Mouse (Mus musculus) gonadal fat pad, adult 2 months (tissue): ENCODE results near the gene Sgk1. TPM values are rescaled to one million over a fixed set of nuclear protein-coding genes. Genes with fewer than 3 reads are reported as not detected.

Experiments used
- DNase-seq: peaks from one replicate; pipeline ENCODE4 v3.0.0-alpha.2; 2012; ENCODE audit warnings: low read depth
- polyA plus RNA-seq: library from polyadenylated mRNA; depleted of rRNA; stranded (reverse); fragments of >200 nt; gene quantifications from 2 replicates; pipeline ENCODE4 v1.2.3, GENCODE M21; 2012

Sgk1 gene
- polyA plus RNA-seq, 1 experiment, result 44.5 TPM

DNA sequence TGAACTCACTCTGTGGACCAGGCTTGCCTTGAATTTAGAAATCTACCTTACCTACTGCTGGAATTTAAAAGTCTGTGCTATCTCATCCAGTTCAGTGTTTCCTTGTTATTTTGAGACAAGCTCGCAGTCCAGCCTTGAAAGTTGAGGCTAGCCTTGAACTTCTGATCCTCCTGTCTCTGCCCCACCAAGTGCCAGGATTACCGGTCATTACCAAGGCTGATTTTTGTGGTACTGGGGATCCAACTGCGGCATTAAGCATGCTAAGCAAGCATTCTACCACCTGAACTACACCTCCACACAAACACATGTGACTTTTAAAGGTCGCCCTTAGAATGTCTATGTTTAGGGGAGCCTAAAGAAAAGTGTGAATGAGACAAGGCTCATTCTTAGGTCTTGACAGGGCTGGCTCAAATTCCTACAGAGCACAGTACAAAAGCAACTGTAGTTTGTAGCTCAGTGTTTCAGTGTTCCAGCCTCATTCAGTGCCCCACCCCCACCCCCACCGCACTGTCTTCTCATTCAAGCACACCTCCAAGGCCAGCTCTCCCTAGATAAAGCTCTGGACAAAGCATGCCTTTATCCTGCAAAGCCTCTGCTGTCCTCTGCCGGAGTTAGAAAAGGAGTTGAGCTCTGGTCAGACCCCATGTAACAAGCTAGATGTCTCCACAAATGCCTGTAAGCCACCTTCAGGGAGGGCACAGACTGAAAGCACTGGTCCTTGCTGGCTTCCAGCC lies 36.2 kb downstream of the Sgk1 start:
- DNase-seq, result no peak

GRCm38 (mm10) chr10:21918750-21919145 lies 36.8 kb downstream of the Sgk1 start:
- DNase-seq, result no peak

GRCm38 (mm10) chr10:21920611-21921010 lies 38.6 kb downstream of the Sgk1 start:
- no peak for DNase-seq

- no peak for DNase-seq
Measured at GRCm38 (mm10) chr10:21922716-21923350, 40.8 kb downstream of the Sgk1 start.

GRCm38 (mm10) chr10:21923495-21923952 lies 41.5 kb downstream of the Sgk1 start:
- DNase-seq, result no peak

- no peak for DNase-seq
Measured at GRCm38 (mm10) chr10:21924051-21924720, 42.2 kb downstream of the Sgk1 start.

DNA sequence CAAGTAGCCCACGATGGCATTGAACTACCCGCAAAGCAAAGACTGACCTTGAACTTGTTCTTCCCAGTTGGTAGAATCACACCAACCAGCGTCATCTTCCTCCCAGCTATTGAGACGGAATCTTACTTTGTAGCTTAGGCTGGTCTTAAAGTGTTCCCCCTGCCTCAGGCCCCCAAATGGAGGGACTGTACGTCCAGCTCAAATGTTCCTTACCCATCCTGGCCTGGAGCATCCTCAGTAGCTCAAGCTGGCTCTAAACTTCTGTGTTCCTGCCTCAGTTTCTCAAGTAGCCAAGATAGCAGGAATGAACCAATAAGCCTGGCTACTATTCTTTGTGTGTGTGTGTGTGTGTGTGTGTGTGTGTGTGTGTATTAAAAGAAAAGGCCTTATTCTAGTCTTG lies 45.0 kb downstream of the Sgk1 start:
- no peak for DNase-seq

DNA sequence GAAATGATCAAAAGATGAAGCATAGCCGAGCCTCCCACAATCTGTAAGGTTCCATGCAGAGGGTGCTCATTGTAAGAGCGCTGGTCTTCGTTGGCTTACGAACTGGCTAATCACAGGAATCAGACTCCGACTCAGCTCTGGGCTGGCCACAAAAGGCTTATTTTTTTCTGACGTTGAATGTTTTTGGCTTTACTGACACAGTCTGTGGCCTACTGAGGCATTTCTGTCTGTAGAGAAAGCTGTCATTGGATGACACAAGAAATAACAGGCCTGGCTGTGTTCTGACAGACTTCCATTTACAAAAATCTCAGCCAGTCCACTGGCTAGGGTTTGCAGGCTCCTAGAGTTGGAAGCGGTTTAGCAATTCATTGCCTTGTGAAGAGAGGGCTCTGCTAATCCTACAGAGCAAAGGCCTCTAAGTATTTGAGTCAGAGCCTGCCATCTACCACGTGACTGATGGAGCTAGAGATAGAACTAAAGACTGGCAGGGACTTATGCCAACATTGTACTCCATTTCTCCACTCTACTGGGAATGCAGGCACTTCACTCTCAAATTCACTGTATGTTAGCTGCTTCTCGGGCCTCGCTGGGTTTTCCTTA lies 48.9 kb downstream of the Sgk1 start:
- DNase-seq, result peak; percentile 59

- DNase-seq, result no peak
Measured at GRCm38 (mm10) chr10:21932791-21933190, 50.8 kb downstream of the Sgk1 start.

DNA sequence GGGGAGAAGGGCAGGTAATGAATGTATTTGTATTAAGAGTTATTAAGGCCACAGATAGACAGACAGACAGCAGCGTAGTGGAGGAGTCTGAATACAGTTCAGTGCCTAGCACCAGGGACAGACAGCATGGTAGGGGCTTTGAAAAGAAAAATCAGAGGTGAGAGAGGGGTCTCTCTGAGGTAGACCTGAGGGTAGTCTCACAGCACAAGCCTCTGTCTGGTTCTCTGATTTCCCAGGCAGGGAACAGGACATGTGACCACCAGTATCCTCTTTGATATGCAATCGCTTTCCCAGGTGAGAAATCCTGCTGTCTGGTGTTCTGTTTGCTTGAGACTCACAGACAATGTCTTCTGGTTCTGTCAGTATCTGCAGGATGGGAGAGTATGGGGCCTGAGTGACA lies 52.8 kb downstream of the Sgk1 start:
- DNase-seq, result no peak

GRCm38 (mm10) chr10:21936513-21937221 lies 54.7 kb downstream of the Sgk1 start:
- DNase-seq, result no peak

DNA sequence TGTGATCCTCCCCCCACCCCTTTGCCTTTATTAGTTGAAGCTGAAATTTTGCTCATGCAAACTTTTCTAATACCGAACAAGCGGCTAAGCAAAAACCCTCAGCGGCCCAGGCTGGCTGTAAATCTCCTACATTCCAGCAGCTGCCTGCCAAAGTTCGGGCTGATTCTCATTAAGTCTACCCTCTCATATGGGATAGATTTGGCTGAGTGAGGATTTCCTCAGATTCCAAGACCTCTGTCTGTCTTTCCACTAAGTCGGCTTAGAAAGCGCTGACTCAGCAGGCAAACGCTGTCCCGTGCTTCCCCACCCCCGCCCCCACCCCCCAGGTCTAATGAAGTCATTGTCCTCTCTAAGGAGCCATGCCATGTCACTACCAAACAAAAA lies 55.2 kb downstream of the Sgk1 start:
- DNase-seq, result no peak

GRCm38 (mm10) chr10:21938166-21938565 lies 56.2 kb downstream of the Sgk1 start:
- no peak for DNase-seq

GRCm38 (mm10) chr10:21941235-21941634 lies 59.3 kb downstream of the Sgk1 start:
- no peak for DNase-seq

GRCm38 (mm10) chr10:21943145-21943700 lies 61.2 kb downstream of the Sgk1 start:
- no peak for DNase-seq

GRCm38 (mm10) chr10:21945195-21945594 lies 63.2 kb downstream of the Sgk1 start:
- DNase-seq, result no peak

- DNase-seq, result no peak
Measured at GRCm38 (mm10) chr10:21946751-21947351, 64.9 kb downstream of the Sgk1 start.

DNA sequence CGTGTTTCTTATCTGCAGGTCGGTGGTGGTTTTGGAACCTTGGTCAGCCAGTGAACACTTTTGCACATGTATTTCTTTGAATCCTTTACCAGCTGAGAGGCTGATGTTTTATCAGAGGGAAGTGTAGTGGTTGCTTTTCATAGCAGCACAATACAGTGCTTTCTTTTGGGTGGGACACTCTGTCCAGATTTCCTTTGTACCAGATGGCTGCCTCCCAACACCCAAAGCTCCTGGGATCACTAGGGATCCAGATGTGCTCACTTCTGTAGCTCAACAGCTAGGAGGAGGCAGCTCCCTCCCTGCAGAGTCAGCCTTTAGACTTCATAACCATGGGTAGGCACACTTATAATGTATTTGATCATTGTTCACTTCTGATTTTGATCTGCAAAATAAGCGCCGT lies 70.5 kb downstream of the Sgk1 start:
- no peak for DNase-seq

DNA sequence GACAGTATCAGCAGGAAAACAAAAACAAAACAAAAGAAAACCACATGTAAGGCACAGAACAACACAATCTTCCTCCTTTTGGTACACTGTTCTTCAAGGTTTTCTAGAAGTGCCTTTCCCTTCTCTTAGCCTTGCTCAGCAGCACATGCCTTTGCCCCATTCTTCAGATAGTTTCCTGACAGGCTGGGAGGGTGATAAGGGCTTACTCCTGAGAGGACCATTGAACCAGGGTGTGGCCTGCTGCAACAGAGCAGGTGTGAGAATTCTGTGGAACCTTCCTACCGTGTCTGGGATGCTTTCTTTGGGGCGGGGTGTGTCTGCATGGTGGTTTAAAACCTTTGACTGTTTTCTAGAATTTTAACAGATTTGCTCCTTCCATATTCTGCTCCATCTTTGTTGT lies 79.1 kb downstream of the Sgk1 start:
- no peak for DNase-seq

- no peak for DNase-seq
Measured at GRCm38 (mm10) chr10:21963005-21963404, 81.0 kb downstream of the Sgk1 start.

DNA sequence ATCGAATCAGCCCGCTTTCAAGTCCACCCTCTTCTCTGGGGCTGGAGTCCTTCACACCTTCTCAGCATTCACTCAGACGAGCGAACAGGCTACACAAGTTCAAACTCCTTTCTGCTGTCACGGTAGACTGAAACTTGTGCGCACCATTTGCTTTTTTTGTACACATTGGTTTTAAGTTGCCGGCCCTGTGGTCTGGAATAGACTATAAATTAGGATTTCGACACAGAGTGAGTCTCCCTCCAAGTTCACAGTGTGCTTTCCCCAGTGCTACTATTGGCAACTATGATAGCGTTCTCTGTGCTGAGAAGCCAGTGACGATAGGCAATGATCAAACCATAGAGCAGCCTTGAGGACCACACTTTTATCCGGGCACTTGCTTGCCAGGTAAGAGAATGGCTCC lies 91.7 kb downstream of the Sgk1 start:
- no peak for DNase-seq
